Mouse (Mus musculus) adrenal gland, adult (tissue): ENCODE measurements at regions not wholly inside any gene's neighbourhood (a gene's known extent, or its start where the extent isn't known, plus 50 kb on each side); places are given as distances from the start of the nearest gene placed in this dataset.
A peak's percentile ranks its signal among the peaks of the same experiment; 100 is the strongest.

Experiments
- DNase-seq, 2 experiments: peaks; one replicate each; pipeline ENCODE4 v3.0.0; 2022 to 2023; ENCODE audit warnings: low spot score in 1 of 2; ENCODE audit not compliant: inconsistent age in 2 of 2

DNA sequence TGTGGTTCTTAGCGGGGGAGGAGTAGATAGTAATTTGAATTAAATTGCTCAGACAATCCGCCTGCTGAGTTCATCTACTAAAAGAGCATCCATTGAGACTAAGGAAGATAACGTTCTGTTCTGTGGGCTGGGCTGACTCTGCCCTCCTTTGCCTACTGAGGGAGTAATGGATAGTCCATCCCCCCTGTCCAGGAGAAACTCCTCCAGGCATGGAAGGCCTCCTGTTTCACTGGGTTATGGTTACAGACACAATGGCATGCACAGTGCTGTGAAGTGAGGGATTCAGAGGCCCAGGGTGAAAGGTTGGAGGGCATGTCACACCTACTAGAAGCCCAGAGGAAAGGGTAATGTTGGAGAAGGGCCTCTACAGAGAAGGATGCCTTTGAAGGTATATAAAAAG, 287.2 kb upstream of the Xrcc4 start:
- no peak for DNase-seq

DNA sequence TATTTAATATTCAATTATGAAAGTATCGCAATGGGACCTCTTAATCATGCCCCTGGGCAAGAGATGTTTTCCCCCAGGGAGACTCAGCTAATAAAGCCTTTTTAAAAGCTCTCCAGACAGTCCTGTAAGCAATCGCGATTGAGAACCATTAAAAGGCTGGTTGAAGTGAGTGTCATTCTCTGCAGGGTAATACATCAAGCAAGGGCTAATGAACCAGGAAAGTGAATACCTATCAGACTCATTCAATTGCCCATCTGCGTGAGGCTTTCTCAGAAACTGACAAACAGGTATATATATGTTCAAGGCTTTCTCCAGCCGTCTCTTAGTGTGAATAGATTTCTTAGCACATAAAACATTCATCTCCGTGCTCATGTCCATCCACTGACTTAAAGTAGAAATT, 286.8 kb upstream of the Xrcc4 start:
- no peak for DNase-seq

DNA sequence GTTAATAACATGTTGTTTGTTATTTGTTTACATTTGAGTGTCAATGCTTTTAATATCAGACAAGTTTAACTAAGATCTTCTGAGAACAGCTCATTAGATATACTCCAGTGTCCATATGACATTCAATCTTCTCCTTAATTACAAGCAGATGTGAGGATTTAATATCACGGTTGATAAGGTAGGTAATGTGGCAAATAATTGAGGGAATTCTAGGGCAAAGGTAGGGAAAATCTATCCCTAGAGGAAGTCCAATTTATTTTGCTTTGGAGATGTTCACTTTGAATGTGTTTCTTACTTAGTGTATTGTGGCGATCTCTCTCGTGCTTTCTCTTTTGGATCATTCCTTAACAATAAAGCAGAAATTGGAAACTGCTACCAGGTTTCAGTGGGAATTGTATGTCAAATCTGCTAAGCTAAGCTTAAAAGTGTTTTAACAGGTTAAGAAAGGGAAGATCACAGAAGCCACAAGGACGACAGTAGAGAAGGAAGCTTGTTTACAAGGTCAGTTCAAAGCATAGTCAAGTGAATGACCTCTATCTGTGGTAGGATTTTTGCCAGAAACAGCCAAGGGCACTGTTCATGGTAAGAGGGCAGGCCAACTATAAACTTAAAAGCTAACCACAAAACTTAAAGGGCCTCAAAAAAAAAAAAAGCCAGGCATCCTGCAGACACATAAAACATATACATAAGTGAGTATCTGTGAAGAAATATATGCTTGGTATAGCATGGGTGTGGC, 282.2 kb upstream of the Xrcc4 start:
- DNase-seq, result peak; percentile 23 to 84

DNA sequence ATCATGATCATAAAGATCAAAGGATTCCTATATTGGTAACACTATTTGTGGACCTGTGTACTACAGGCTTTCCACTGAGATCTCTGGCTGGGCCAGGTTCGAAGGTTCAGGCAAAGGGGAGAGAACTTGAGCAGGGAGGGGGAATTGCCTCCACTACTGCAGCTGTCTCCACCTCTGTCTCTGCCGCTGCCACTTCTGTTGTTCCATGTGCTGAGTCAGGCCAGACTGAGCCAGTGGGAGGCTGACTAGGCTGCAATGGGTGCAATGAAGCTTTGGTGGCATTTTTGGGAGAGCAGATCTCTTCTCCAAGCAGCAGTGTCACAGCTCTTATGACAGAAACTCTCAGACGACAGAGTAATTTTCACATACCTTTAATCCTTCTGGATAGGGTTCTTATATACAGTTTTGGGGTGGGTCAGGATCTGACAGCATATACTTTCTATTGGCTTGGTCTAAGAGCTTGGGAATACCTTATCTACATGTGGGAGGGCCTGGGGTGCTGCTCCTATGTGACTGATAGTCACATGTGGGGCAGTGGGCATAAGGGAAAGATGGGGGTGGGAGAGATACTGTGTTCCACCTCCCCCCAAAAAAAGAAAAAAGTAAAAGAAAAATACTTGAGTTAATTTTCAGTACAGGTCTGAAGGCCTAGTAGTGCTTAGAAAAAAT, 281.5 kb upstream of the Xrcc4 start:
- peak in 1 of 2 experiments; percentile 33 for DNase-seq

DNA sequence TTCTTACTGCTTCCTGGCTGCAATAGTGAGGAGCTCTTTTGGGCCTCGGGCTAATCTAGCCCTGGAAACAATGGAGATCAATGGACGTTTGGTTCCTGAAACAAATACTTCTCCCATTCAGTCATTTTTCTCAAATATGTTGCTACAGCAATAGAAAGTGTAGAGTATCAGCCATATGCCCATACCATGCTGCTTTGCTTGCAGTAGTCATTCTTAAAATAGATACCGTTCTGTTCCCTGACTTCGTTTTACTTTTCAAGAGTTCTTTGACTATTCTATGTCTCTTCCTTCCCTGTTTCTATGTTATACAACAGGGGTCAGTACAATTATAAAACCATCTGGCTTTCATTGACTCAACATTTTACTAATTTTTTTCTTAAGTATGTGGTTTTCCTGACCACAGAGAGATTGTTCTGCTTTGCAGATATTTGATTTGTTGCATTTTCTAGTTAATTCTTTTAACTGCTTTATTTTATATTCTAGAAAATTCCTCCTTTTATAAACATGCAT, 275.2 kb upstream of the Xrcc4 start:
- DNase-seq, result no peak

DNA sequence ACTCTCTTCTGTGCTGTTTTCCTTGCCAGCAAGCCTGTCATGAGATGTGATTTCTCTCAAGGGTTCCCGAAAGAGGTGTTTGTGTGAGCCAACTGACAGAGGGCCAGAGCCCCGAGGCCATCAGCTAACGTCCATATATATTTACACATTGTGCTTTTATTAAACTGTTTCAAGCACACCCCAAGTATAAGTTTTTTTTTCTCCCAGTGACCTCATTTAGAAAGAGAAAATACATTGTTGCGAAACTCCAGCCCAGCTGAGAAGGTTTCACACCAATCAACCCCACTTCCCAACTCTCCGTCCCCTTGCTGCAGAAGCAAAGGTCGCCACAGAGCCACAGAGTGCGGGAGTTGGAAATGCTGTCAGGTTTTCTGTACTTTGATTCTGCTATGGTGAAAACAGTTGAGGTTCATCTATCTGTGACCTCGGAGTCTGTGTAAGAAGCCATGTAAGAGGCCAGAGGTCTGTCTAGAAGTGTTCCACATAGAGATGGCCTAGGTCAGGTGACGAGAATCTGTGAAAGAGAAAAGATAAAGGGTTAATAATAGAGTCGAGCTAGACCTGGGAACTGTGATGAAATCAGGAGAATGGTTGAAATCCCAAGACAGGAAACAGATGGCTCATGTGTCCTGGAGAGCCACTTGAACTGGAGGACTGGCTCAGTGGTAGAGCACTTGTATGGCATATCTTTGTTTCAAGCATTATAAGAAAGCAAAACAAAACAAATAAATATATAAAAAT, 270.6 kb upstream of the Xrcc4 start:
- peak in 1 of 2 experiments; percentile 43 for DNase-seq

DNA sequence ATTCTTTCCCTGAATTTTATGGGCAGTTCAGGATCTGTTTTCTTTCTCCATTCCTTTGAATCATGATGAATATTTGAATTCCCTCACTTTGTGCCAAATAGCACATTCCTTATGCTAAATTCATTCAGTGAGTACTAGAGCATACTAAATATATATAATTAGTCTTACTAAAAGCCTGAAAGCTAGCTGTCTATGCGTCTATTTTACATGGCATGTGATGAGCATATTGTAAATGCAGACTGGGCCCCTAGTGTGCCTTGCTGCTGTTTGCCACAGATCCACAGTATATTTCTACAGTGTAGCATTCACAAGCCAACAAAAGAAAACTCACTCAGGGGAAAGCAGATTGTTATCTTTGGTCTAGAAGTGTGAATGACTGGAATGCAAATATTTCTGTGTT, 268.7 kb upstream of the Xrcc4 start:
- no peak for DNase-seq

DNA sequence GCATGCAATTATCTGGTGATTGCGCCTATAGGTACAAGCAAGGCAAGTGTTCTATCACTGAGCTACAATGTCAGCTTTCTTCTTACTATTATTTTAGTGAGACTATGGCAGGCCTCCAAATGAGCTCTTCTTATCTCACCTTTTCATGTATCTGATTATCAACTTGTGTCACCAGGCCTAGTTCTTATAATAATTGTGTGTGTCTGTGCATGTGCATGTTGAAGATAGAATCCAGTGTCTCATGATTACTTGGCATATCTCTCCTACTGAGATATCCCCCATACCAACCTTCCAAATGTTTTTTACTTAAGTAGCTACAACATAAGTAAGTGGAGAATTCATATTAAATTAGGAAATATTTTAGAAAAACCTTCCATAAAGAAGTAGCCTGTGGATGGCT, 266.2 kb upstream of the Xrcc4 start:
- DNase-seq, result no peak

DNA sequence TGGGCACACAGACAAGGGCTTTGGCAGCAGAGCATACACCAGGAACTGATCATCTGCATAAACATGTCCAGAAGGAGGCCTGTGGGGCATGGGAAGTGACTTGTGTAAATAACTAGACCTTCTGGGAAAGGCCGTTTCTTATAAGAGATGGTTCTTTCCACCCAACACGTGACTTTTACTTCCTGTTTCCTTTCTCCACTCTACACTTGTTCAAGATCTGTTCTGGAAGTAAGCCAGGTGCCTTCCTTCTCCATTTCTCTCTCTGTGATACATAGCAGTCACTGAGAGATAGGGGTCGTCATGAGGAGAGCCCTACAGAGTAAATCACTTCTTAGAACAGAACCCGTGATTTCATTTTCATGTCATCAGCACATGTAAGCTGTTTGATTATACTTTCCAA, 253.4 kb upstream of the Xrcc4 start:
- no peak for DNase-seq

DNA sequence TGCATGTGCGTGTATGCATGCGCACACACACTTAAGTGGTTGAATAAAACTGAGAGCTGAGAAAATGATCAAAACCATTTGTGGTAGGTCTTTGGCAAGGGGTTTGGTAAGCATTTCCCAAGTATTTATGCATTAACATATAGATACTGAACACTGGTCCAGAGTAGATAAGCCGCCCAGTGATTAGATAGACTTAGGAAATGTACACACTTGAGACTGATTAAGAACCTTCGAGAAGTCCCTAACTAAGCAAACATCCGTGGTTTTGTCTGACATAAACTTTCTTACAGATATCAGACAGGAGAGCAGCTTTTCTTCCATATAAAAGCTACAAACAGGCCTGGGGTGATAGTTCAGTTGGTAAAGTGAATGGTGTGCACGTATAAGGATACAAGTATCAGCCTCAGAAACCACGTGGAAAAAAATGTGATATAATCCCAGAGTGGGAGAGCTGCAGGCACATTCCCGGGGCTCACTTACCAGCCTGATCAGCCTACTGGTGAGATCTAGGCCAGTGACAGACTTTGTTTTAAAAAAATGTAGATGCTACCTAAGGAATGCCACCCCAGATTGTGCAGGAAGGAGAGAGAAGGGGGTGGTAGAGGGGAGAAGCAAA, 252.3 kb upstream of the Xrcc4 start:
- DNase-seq, result no peak

DNA sequence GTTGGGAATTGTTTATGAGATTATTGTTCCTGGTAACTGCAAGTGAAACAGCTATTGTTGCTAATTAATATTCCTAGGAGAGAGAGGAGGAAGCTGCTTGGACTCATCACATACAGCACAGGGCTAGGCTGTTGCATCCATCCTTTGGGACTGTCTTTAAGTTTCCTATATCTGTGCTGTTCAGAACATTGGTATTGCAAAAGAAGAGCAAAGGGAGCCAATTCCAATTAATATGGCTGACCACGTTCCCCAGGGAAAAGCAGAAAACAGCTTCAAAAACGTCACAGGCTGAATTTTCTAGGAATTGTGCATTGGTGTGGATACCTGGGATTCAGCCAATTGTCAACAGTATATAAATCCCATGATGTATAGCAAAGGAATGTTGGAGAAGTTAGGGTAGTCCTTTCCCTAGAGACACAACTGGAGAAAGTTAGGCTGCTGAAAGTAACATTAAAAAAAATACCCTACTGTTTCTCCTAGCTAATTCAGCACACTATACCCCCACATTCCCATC, 251.3 kb upstream of the Xrcc4 start:
- no peak for DNase-seq

DNA sequence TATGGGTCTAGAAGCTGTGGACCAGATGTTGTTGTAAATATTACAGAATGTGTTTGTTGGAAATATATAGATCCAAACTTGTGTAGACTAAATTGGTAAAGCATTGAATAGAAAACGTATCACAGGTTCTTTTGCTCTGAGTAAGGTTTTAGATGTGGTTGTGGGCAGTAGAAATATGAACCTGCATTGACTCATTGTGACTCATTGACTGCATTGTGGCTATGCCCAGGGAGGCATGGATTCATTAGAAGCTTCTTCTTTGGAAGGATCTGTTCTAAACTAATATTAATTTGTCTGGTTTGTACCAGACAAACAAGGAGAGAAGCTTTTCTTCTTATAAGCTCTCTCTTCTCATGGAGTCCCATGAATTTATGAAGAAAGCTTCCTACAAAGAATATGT, 248.2 kb upstream of the Xrcc4 start:
- DNase-seq, result no peak

DNA sequence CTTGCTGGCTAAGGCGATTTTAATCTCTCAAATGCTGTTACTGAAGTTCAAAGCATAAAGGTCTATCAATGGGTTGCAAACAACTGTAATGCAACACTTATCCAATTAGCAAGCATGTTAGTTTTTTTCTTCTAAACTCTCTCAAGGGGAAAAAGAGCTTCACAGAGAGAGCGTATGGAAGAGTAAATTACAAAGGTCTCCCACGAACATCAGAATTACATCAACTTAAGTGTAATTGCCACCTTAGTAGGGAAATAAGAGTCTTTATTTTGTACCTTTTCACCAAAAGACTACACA, 246.3 kb upstream of the Xrcc4 start:
- DNase-seq, result no peak

DNA sequence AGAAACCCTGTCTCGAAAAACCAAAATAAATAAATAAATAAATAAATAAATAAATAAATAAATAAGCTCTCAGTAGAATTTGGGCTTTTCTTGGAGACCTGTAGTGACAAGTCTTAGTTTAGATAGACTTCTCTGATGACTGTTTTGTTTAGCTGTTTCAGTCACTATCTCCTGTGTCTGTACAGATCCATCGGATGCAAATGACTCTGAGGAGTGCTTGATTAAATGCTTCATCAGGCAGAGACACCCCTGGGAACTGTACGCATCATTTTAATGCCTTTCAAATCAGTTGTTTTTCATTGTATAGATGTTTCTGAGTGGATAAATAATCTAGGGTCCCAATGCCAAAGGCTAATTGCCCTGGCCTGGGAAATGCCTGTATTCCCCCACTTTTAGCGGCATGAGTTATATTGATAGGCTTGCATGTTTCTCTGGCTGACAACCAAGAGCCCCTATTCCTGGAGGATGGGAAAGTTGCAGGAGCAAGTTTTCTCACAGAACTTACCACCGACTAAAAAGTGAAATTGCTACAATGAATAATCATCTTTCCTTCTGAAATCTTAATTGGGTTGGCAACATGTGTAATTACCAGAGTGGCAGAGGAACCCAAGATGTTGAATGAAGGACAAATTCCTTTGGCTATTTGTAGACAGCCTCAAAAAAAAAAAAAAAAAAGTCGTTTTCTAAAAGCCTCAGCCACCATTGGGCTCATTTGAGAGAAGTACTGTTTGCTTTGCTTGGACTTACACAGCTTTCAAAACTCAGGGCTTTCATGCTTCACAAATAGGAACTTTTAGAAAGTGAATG, 245.7 kb upstream of the Xrcc4 start:
- DNase-seq, result no peak

DNA sequence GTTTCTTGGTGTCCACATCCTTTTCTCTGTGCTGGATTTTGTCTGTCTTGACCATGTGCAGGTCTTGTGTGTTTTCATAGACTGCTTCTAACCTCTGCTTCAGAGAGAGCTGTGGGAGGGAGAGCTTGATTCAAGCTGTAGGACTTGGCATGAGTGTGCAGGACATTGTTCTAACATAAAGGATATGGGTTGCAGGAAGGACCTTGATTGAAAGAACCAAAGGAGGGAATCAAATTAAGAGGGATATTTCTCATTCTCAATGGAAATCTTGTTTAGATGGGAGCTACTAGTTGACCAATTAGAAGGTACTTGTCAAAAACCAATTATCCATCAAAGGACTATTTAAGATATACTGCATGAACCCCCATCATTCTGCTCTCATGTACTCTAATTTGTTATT, 244.9 kb upstream of the Xrcc4 start:
- DNase-seq, result no peak

DNA sequence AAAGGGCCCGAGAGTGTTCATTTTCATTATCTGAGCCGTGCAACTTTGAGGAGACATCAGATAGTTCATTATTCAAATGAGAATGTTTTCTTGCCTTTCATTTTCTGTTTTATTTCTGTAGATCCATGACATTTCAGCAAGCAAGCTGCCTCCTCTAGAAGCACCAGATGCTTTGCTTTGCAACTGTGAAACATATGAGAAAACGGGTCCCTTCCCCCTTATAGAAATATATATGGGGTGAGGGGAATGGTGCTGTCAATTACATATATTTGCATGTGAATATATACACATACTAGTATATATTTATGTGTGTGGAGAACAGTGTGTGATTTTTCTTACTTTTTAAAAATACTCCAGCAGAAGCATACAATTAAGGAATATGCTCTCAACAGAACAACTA, 235.8 kb upstream of the Xrcc4 start:
- DNase-seq, result no peak

DNA sequence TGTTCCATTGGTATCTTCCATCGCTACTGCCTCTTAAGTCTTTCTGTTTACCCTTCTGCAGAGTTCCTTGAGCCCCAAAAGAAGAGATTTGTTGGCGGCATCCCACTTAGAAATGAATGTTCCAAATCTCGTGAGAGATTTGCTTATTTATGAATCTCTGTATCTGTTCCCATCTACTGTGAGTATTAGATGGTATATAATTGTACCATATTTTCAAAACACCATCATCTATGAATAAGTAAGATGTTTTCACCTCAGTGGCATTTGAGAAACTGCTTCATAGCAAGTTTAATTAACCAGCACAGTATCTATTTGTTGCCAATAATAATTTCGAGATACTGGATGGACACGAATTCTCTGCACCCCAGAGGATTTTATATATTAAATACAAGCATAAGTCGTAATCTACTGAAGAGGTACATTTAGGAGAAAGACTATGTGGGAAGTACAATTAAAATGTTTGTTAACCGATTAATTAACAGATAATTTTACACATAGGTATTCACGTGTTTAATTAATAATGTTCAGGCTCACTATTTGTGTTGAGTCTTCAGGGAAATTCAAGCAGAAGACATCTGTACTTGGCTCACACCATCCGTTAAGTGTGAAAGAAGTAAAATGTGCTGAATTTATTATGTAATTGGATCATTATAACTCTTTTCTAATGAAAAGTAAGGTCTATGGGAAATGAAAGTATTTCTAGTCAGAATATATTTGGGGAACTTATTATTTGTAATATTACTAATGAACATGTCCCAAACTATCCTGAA, 224.0 kb upstream of the Xrcc4 start:
- DNase-seq, result no peak

DNA sequence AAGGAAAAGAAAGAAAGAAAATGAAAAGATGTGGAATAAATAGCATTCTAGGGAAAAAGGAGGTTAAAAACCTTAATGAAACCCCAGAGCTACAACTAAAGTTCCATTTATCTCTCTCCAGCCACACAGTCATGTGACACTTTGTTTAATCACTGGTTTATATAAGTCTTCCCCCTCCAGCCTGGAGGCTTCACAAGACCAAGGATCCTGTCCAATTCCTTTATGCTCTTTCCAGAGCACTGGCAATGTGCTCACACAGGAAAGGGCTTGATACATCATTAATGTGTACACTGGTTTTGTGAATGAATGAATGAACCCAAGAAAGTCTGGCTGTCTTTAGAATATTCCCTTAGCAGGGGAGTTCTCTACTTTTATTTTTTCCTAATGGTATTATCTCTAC, 221.1 kb upstream of the Xrcc4 start:
- no peak for DNase-seq

DNA sequence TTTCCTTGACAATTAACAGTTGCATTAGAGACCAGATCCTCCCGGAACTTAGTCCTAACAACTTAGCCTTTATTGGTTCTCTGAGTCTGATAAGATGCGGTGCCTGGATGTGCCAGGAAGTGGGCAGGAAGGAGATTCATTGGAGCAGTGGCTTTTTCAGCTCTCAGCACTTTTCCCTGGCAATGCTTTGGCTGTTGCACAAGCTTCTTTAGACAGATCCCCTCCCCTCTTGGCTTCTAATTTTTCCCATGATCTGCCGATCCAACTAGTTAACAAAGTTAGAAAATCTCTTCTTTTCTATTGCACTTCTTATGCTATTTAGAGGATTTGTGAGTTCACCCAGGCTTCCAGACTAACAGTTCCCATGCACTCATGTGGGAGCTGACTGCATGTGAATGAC, 211.1 kb upstream of the Xrcc4 start:
- no peak for DNase-seq

DNA sequence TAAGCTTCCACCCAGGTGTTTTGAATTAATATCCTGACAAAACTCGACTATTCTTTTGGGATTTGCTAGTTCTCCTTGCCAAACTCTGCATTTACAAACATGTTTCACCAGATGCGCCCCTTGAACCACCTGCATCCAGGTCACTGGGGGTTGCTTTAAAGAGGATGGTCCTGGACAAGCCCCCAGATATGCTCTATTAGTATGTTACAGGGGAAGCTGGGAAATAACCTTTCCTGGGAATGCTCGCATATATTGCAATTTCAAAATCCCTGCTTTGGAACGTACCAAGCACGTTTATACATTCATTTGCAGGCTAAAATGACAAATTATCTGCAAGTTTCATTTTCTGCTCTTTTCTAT, 205.2 kb upstream of the Xrcc4 start:
- DNase-seq, result no peak
